Mouse (Mus musculus) kidney, postnatal 14 days (tissue): ENCODE results near the gene Npas3.

Experiments
- DNase-seq: peaks from one replicate; pipeline ENCODE4 v3.0.0; 2022; ENCODE audit warnings: mixed read lengths

Gene Npas3

DNA sequence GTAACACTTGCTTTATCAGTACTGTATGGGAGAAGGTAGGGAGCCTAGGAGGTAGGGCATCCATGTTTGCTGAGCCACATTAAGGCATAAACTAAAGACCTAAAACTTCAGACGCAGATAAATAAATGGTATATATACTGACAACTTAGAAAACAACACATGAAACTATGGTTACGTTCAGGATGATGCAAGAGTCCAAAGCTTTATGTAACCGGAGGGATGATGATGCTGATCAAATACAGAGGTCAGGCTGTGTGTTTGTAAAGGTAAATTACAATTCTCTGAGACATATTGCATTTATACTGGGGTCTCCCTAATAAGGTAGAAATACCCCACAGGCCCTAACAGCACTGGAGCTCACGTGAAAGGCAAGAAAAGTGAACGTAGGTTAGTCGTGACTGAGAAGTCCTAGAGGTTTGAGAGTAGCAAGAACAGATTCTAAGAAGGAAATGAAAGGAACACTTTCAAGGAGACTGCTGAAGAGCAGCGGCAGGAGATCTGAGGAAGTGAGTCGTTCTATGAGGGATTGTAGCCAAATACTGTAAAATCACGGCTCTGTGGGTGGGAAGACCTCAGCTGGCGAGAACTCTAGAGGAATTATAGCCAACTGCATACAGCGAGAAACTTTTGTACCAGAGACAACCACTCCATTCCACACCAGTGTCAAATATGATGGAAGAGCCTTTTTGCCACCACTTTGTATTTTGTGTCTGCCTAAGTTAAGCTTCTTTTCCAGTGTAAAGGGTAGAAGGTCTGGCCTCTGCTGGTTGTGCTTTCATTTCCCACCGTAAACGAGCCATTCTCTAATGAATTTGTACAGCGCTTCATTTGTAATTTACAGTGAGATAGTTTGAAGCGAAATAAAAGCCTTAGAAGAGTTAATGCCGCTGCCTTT is 49.7 kb downstream of the Npas3 start:
- DNase-seq: peak; percentile 7

DNA sequence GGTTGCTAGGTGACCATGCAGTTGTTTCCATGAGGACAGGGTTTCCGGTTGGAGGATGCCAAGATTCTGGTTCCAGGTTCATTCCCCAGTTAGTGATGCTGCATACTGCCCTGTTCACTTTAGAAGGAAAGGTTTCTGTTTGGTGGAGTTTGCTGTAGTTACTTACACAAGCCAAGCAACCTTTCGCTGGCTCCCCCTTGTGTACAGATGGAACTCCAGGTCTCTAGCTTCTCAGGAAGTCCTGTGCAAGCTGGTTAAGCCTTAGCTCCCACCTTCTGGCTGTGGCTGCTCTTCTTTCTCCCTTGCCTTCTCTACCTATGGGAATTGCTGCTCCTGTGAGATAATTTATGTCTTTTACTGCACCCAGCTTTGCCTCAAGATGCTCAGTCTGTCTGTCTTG is 52.5 kb downstream of the Npas3 start:
- peak; percentile 64 for DNase-seq

DNA sequence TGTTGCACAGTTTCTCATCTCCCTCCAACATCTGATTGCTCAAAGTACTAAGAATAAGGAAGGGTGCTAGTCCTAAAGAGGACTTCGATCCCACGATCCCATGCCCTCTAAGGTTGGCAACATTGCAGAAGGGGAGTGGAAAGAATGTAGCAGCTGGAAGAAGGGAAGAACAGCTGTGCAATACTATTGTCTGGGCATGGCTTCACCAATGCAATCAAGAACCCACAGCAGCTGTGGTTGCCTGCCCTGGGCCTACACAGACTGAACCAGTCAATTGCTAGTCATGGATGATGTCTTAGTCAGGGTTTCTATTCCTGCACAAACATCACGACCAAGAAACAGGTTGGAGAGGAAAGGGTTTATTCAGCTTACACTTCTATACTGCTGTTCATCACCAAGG is 53.7 kb downstream of the Npas3 start:
- DNase-seq: no peak

DNA sequence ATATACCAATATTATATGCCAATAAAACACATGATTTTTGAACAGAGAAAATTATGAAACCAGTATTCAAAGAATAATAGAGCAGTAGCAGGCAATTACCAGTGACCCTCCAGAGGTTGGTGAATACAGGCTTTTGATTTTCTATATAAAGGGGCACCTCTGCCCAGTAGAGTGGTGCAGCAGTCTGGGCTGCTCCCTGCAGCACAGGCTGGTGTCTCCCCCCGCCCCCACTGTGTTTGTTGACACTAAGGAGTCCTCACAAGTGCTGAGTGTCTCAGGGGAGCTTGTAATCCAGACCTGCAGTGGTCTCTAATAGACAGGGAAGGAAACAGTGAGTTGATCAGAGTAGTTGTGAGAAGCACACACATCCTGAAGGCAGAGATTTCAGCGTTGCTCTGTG is 68.2 kb downstream of the Npas3 start:
- no peak for DNase-seq

DNA sequence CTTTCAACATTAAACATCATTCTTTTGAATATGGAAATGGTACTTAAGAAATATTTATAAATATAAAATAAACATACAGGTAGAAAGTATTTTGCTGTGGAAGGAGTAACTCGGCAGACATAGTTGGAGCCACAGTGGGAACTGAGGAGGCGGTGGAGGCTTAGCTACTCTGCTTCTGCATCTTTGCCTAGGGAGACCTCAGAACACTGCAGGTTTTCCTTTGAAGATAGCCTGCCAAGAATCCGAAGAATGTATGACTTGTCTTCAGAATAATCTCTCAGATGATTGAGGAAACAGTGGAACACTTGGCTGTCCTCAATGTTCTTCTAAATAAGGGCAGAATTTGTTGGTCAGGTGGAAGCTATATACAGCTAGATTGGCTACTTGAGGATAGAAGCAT is 69.3 kb downstream of the Npas3 start:
- DNase-seq: no peak

DNA sequence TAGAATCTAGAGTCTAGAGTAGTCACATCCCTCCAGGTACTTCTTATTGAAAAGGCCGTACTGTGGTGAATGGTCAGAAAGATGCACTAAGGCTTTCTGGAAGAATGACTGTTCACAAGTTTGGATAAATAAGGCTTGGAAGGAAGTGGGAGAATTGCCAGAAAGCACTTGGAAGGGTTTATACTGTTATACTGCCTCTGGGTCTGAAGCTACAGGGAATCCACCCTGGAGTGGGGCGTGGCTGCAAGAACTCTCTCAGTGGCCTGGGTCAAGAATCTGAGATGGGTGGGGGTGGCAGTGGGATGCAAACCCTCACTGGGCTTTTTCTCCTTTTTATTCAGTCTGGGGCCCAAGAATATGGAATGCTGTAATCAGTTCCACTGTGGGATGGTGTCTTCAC is 72.0 kb downstream of the Npas3 start:
- no peak for DNase-seq

DNA sequence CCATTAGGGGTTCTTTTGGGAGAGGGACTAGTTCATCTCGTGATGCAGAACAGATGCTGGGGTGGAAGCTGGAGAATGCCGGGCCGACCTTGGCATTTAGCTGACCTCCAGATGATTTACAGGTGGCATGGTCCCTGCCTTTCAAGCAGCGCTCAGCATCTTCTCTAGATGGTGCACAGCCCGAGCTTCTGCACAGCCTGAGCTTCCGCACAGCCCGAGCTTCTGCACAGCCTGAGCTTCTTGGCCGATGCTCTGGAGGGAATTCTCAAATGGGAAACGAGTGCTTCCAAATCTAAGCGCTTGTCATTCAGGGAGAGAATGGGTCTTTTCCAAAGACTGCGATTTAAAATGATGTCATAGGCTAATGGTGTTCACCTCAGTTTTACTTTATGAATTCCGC is 72.5 kb downstream of the Npas3 start:
- DNase-seq: no peak

DNA sequence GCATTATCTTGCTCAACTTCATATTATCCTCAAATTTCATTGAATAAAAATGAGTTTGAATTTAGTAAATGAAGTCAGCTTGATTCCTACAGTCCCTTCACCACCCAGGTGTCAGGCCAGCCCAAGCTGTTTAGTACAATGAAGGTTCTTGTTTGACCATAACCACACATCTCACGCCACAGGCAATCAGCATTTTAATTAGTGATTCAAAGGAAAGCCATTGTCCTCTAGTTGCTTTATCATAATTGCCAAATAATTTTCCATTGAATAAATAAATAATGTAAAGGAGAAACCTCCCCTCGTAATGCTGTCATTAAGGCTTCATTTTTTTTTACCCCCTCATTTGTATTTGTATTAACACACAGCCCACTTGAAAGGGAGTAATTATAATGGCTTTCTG is 73.5 kb downstream of the Npas3 start:
- DNase-seq: no peak

DNA sequence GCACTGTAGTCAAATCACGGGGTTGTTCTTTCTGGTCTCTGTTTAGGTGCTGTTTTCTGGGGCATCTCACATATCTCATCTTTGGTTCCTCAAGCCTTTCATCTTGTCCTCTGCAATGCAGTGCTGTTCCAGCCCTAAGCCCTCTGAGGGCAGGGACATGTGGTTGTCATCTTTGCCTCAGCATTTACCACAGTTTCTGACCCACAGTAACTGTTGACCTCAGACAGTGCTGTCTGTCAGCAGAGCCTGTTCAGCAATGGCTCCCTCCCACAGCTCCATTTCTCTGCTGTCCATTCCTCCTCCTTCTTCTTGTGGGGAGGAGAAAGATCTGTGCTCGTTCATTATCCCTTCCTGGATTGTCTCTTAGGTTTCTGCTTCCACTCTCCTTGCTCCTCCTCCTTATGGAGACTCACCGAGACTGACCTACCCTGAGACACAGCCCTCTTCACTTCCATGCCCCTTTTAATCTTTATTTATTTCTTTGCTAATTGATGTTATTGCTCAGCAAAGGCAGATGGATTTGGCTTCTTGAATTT is 79.2 kb downstream of the Npas3 start:
- DNase-seq: no peak

DNA sequence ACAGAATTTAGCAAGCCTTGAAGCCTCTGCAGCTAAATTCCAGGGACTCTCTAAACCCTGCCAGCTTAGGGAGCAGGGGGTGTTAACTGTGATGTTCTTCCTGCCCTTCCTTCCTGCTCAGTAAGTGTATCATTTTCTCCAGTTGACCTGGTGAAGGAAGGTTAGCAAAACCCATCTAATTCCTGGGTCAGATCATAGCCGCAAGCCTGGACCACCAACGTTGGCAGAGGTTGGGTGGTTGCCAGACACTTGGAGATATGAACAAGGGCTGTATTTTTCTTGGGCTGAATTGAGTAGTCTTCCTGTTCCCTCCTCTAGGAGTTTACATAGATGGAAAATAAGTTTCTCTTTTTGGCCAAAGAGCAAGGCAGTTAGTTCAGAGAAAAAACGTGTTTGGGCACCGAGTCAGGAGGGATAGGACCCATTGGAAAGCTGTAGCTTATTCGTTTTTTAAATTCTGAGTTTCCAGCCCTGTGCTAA is 79.8 kb downstream of the Npas3 start:
- peak; percentile 51 for DNase-seq

DNA sequence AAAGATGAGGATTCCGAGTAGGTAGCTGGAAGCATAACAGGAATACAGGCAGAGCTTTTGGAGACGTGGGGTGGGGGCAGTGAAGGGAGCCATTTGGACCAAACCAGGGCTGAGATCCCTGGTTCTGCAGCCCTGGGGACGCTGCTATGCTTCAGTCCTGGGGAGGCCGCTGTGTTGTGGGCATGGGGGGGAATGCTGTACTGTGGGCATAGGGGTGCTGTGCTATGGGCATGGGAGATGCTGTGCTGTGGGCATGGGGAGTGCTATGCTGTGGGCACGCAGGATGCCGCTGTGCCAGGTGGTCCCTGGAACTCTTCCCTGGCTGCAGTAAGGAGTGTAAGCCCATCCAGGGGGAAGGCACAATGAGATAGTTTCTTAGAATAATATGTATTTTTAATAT is 81.7 kb downstream of the Npas3 start:
- no peak for DNase-seq

DNA sequence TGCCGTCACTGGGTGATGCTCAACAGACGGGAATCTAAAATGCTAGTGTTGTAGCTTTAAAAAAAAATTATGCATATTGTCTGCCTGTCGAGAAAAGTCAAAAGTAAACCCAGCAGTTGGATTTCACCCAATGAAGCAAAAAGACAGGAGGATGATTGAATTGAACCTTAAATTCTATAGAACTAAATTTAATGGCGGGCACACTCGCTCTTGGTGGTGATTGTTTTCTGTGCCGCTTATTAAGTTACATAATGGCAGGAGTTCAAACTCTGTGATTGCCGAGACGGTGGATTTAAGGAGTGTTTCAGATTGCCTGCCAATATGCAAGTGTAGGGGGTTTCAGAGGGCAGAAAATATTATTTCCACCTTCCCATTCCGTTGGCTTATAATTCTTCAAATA is 82.9 kb downstream of the Npas3 start:
- no peak for DNase-seq

DNA sequence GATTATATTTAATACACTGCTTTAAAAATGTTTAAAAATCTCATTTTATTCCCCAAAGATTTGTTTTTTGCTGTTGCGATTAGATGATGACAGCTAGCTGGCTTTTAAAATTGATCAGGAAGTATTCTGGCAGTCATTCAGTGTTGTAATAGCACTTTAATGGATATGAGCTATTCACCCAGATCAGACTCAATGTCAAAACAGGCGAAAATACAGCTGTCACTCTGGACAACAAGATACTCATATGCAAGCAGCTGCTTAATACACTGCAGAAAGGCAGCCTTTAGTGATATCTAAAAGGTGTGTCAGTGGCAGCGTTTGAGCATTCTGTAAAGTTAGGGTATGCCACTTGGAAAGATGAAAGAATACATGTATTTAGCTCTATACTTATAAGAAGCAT is 83.3 kb downstream of the Npas3 start:
- DNase-seq: no peak

DNA sequence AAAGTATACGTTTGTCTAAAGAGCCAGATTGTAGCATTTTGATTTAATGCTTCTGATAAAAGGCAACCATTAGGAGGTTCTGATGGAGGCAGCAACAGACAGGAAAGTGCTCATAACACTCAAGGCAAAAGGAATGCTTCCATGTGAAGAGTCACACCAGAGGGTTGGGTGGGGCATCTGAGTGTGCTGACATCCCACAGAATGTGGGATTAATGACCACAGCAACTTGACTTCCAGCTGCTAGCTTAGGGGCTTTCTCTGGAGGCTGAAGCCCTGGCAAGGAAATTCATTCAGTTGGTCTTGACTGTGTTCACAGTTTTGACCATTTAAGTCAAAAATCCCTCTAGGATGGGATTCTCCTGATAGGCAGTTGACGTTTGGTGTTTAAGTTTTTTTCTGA is 84.8 kb downstream of the Npas3 start:
- DNase-seq: no peak

DNA sequence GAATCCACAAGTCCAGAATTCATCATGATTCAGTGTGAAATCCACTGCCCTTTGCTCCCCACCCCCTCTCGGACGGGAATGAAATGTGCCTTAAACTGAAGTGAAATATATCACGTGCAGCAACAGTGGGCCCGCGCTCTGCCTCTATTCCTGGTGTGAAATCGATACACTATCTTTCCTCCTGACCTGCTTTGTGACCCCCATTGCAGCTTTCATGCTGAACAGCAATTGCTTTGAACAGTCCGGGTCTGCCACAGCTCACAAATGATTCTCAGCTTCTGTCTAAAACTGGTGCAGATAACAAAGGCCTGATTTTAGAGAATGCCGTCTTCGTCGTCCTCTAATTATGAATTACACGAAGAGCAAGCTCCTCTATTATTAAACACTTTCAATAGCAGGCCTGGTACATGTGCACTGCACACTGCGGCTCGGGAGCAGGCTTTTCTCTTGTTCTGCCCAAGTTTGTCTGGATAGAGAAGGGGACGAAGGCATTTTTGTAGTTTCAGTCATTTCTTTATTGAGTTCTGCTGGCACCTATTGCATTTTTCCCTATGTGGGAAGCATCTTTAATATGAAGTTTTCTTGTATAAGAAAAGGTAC is 90.0 kb downstream of the Npas3 start:
- peak; percentile 9 for DNase-seq

DNA sequence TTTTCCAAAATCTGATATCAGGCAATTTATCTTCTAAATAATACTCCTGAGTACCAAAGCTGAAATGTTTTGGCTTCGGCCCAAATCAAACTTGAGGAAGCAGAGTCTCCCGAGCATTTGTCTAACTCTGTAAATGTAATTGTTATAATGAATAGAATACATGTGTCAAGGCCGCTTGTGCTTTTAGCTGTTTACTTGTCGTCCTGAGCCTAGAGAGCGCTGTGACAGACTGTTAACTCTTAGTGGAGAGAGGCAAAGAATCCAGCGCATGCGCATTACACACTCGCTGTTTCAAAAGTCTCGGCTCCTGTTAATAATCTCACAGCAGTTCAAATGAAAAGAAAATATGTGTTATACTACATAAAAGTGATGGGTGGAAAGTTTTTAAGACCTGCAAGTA is 94.3 kb downstream of the Npas3 start:
- DNase-seq: no peak

DNA sequence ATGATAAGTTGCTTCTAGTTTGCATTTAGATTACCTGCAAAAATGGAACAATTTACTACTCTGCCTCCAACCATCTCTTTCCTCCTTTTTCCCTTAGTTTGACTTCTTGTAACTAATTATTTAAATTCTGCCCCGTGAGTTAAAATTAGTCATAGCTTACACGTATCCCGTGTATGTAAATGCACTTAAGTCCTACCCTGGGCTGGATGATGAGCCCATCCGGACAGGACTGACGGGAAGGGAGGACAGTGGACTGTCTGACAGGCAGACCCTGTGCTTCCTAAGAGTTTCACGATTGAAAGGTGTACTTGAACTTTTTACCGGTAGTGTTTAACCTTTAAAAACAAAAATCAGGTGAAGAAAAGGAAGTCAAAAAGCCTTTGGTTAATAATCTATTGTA is 103.4 kb downstream of the Npas3 start:
- DNase-seq: no peak

DNA sequence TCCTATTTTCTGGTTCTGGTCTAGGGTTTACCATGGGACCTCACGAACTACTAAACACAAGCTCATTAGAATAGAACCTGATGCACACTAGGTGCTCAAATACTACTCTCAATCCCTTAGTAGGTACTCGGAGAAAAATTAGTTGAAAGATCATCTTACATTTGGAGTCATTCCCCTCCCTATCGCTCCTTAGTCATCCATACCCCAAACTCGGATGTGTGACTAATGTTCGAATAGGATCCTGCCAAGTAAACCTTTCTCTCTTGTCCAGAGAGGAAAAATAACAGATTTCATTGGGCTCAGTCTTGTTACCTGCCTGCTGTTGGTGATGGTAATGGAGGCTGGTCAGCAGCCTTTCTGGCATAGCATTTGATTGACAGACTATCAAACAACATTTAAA is 117.3 kb downstream of the Npas3 start:
- DNase-seq: no peak

DNA sequence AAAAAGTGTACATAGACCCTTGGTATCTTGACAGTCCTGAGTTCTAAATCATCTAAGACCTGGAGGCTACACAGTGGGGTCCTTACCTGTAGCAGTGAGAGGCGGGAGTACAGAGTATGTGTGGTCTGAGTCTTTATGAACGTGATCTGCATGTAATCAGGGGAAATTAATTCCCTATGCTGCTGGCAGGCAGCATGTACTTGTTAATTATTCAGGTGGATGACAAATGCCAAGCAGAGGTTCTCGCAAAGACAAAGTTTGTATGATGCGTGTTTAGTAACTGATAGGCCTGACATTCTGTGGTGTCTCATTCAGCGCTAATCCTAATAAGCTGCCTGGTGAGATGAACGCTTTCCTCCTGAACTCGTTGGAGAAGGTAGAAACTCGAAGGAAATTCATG is 136.4 kb downstream of the Npas3 start:
- no peak for DNase-seq

DNA sequence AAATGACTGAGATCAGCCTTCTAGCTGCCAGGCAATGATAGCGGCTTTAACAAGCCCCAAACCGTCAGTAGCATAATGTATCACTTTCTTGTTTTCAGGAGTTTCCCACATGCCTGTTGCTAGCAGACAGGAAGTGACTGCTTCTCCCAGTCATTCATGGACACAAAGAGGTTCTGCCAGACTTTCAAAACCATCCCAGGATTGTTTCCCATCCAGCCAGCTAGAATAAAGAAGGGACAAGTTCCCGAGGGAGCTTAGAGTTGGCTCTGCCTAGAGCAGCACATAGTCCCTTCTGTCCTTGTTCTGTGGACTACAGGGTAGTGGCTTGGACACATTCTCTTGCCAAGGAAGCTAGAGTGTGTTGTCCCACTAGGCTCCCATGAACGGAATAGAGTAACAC is 157.4 kb downstream of the Npas3 start:
- DNase-seq: no peak

DNA sequence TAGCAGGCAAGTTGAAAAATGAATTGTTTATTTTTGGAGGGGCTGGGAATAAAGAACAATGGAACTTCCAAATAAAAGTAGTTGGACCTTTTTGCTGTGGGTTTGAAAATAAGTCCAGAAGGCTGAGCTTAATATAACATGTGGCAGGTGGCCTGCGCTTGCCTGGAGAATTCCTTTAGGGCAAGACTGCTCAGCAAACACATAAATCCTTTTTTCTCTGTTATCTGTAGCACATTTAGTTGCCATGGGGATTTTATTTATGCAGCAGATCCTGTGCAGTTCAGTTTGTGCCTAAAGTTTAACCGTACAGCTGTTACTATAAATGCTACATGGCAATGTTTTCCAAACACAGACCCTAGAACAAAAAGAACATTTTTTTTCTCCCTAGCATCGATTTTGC is 159.3 kb downstream of the Npas3 start:
- DNase-seq: no peak

DNA sequence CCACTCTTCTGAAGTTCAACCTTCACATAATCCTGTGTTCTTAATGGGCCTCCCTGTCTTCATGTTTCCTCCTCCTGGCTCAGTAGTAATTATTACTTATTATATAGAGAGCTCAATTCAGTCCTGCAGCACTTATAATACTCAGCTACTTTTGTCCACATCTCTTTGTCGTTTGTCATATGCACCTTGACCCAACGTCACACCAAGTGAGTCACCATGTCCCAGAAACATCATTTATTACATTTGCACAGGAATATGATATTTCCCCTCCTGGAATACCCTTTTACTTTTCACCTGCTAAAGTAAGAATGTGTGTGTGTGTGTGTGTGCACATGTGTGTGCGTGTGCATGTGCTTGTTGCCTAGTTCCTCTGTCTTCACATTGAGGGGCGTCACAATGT is 161.2 kb downstream of the Npas3 start:
- no peak for DNase-seq

DNA sequence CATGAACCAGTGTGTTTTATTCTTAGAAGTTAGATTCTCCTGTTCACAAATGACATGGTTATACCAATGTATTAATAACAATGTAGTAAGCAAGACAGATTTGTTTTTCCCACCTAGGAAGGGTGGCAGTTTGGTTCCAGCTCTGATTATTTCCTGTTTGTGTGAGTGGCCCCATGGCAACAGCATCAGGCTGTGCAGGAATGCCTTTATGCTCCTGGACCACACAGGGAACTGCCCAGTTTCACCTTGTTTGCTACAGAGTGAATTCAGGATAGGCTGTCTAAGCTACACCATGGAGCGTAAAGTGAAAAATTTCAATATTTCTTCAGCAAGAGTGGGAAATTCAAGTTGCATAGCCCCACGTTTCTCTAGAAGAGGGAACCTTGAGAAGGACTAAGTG is 162.2 kb downstream of the Npas3 start:
- DNase-seq: no peak

DNA sequence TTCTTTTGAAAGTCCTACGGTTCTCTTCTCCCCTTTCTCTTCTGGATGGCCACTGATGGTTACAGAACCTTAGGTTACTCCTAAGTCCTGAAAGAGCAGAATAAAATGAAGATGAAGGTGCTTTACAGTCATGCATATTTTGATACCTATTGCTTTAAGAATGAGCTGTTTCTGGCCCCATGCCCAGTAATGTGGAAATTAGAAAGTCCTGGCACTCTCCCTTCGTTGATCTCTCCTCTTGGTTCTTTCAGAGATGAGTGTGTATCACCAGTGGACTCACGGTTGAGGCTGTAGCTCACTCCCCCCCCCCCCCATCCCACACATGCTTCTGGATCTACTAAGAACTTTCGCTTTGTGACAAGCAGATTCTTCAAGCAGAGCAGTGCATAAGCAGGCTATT is 167.6 kb downstream of the Npas3 start:
- DNase-seq: peak; percentile 21
